Mouse (Mus musculus): Measurements from ENCODE around the gene Lancl1. TPM values are rescaled to one million over a fixed set of nuclear protein-coding genes. Genes with fewer than 3 reads are reported as not detected.

Lancl1 gene
- polyA plus RNA-seq, 1 experiment = 135 TPM

- H3K27ac ChIP-seq (ENCODE audit: control insufficient read depth, insufficient read depth, low read length) = no peak overlapping the region
- 97% methylated on average over 4 of the region's 4 CpGs for WGBS
- TF ChIP-seq POLR2A (IDR thresholded peaks at IDR 0.05; ENCODE audit: control insufficient read depth, extremely low read depth, insufficient read depth, low read length, poor library complexity) (no peak), CTCF (IDR thresholded peaks at IDR 0.05; ENCODE audit: borderline replicate concordance, control insufficient read depth, extremely low read depth, insufficient read depth, low read length, poor library complexity) (no peak)
- no peak for DNase-seq
- H3K4me3 ChIP-seq (ENCODE audit: control insufficient read depth, insufficient read depth, low read length) = no peak overlapping the region
- no peaks in the 10 kb centered on the region for H3K36me3 ChIP-seq (ENCODE audit: control insufficient read depth, insufficient read depth, low read length)
- H3K4me1 ChIP-seq (replicated peaks; ENCODE audit: control insufficient read depth, insufficient read depth, low read length) = peaks cover 6% of the 10 kb centered on the region
- H3K27me3 ChIP-seq (ENCODE audit: control insufficient read depth, insufficient read depth, low read length) = no peaks in the 10 kb centered on the region
Observed at GRCm38 (mm10) chr1:66985906-66986305, 52.8 kb downstream of the Lancl1 start.

DNA sequence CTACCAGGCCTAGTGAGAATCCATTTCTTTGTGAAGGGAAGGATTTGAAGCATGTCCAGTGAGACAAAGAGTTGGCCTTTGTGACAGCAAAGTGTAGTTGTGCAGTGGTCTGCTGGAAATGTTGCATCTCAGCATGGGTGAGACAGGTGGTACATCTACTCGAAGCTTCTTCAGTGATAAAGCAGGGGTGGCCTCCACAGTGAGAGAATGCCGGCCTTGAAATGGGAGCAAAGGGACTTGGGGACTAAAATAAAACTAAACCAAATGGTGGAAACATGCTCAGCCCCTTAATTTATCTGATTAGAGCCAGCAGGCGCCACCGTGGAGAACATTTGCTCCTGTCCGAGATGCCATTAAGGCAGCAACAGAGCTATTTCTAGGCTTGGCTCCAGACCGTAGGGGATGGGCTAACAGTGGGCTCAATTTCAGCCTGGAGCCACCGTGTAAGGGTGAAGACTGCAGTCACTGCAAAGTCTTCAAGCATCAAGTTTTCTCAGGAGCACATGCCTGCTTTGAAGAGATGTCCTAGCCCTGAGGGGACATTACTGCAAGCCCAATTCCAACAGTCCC, 53.5 kb downstream of the Lancl1 start:
- TF ChIP-seq POLR2A (IDR thresholded peaks at IDR 0.05; ENCODE audit: control insufficient read depth, extremely low read depth, insufficient read depth, low read length, poor library complexity) (no peak), CTCF (IDR thresholded peaks at IDR 0.05; ENCODE audit: borderline replicate concordance, control insufficient read depth, extremely low read depth, insufficient read depth, low read length, poor library complexity) (no peak)
- no peaks in the 10 kb centered on the region for H3K27me3 ChIP-seq (ENCODE audit: control insufficient read depth, insufficient read depth, low read length)
- peaks cover 6% of the 10 kb centered on the region for H3K4me1 ChIP-seq (replicated peaks; ENCODE audit: control insufficient read depth, insufficient read depth, low read length)
- 93% methylated on average over 7 of the region's 7 CpGs for WGBS
- no peaks in the 10 kb centered on the region for H3K36me3 ChIP-seq (ENCODE audit: control insufficient read depth, insufficient read depth, low read length)
- DNase-seq = no peak
- no peak overlapping the region for H3K27ac ChIP-seq (ENCODE audit: control insufficient read depth, insufficient read depth, low read length)
- no peak overlapping the region for H3K4me3 ChIP-seq (ENCODE audit: control insufficient read depth, insufficient read depth, low read length)

- no peak for TF ChIP-seq CTCF (IDR thresholded peaks at IDR 0.05; ENCODE audit: borderline replicate concordance, control insufficient read depth, extremely low read depth, insufficient read depth, low read length, poor library complexity)
- no peak for TF ChIP-seq POLR2A (IDR thresholded peaks at IDR 0.05; ENCODE audit: control insufficient read depth, extremely low read depth, insufficient read depth, low read length, poor library complexity)
- H3K27me3 ChIP-seq (ENCODE audit: control insufficient read depth, insufficient read depth, low read length) = no peaks in the 10 kb centered on the region
- H3K4me1 ChIP-seq (replicated peaks; ENCODE audit: control insufficient read depth, insufficient read depth, low read length) = no peaks in the 10 kb centered on the region
- H3K36me3 ChIP-seq (ENCODE audit: control insufficient read depth, insufficient read depth, low read length) = no peaks in the 10 kb centered on the region
- no peak overlapping the region for H3K4me3 ChIP-seq (ENCODE audit: control insufficient read depth, insufficient read depth, low read length)
- no peak for DNase-seq
- 93% methylated on average over 1 of the region's 1 CpGs for WGBS
- H3K27ac ChIP-seq (ENCODE audit: control insufficient read depth, insufficient read depth, low read length) = no peak overlapping the region
Observed at GRCm38 (mm10) chr1:66980129-66980528, 58.5 kb downstream of the Lancl1 start.

DNA sequence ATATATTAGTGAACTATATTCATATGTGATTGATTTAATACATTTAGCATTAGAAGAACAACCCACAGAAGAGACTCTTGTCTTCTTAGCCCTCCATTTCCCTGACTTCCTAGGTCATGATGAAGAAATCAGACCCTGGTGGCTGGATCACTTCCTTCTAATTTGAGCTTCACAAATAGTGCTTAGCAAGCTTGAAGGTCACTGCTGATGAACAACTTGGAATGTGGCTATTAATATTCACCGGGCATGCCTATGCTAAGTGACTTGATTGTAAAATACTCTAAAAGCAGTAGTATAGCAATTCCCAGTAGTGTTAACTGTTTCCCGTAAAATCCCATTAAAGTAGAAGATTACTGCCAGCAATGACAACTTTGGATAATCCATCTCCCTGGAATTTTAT, 63.2 kb downstream of the Lancl1 start:
- Histone ChIP-seq H3K4me3 (ENCODE audit: control insufficient read depth, insufficient read depth, low read length) (no peak overlapping the region), H3K27ac (ENCODE audit: control insufficient read depth, insufficient read depth, low read length) (no peak overlapping the region), H3K4me1 (replicated peaks; ENCODE audit: control insufficient read depth, insufficient read depth, low read length) (no peaks in the 10 kb centered on the region), H3K36me3 (ENCODE audit: control insufficient read depth, insufficient read depth, low read length) (no peaks in the 10 kb centered on the region), H3K27me3 (ENCODE audit: control insufficient read depth, insufficient read depth, low read length) (no peaks in the 10 kb centered on the region)
- DNase-seq = no peak
- 98% methylated on average over 2 of the region's 2 CpGs for WGBS
- TF ChIP-seq CTCF (IDR thresholded peaks at IDR 0.05; ENCODE audit: borderline replicate concordance, control insufficient read depth, extremely low read depth, insufficient read depth, low read length, poor library complexity) = no peak
- no peak for TF ChIP-seq POLR2A (IDR thresholded peaks at IDR 0.05; ENCODE audit: control insufficient read depth, extremely low read depth, insufficient read depth, low read length, poor library complexity)

DNA sequence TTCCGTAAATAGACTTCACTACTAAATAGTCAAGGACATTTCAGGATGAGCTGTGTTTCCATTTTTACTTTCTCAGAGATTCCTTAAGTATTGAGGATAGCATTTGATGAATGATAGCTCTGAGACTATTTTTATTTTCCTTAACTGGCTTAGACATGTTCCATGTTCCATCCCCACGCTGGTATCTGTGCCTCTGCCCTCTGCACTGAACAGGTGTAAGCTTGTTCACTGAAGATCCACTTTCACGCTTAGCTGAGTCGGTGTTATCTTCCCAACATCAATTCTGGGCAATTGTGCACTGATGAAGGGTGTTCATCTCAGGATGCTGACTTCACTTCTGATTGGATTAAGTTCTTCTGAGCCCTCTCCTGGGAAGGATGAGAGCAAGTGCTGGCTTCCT, 73.8 kb downstream of the Lancl1 start:
- no peaks in the 10 kb centered on the region for H3K4me1 ChIP-seq (replicated peaks; ENCODE audit: control insufficient read depth, insufficient read depth, low read length)
- no peak overlapping the region for H3K27ac ChIP-seq (ENCODE audit: control insufficient read depth, insufficient read depth, low read length)
- no peak for DNase-seq
- no peaks in the 10 kb centered on the region for H3K36me3 ChIP-seq (ENCODE audit: control insufficient read depth, insufficient read depth, low read length)
- 88% methylated on average over 4 of the region's 4 CpGs for WGBS
- no peak overlapping the region for H3K4me3 ChIP-seq (ENCODE audit: control insufficient read depth, insufficient read depth, low read length)
- no peaks in the 10 kb centered on the region for H3K27me3 ChIP-seq (ENCODE audit: control insufficient read depth, insufficient read depth, low read length)
- TF ChIP-seq CTCF (IDR thresholded peaks at IDR 0.05; ENCODE audit: borderline replicate concordance, control insufficient read depth, extremely low read depth, insufficient read depth, low read length, poor library complexity) (no peak), POLR2A (IDR thresholded peaks at IDR 0.05; ENCODE audit: control insufficient read depth, extremely low read depth, insufficient read depth, low read length, poor library complexity) (no peak)

- DNase-seq = no peak
- no peaks in the 10 kb centered on the region for H3K27me3 ChIP-seq (ENCODE audit: control insufficient read depth, insufficient read depth, low read length)
- no peaks in the 10 kb centered on the region for H3K36me3 ChIP-seq (ENCODE audit: control insufficient read depth, insufficient read depth, low read length)
- WGBS = 78% methylated on average over 8 of the region's 8 CpGs
- TF ChIP-seq CTCF (IDR thresholded peaks at IDR 0.05; ENCODE audit: borderline replicate concordance, control insufficient read depth, extremely low read depth, insufficient read depth, low read length, poor library complexity) = no peak
- no peak overlapping the region for H3K27ac ChIP-seq (ENCODE audit: control insufficient read depth, insufficient read depth, low read length)
- H3K4me3 ChIP-seq (ENCODE audit: control insufficient read depth, insufficient read depth, low read length) = no peak overlapping the region
- no peaks in the 10 kb centered on the region for H3K4me1 ChIP-seq (replicated peaks; ENCODE audit: control insufficient read depth, insufficient read depth, low read length)
Observed at GRCm38 (mm10) chr1:66960536-66961243, 78.0 kb downstream of the Lancl1 start.
